8 mouse cellular contexts compared by ENCODE assay signal in genomic region chr7:27688815-27689612, GRCm38 (mm10). TPM values are rescaled to one million over a fixed set of nuclear protein-coding genes. Genes with fewer than 3 reads are reported as not detected.
DNase-seq lines count a peak whose midpoint lies in the region; ATAC-seq lines count a peak whose summit lies in the region.

TSS of gene Zfp607b (plus strand) at chr7:27689340.

- ATAC-seq in heart, embryonic 13.5 days (ENCODE audit: extremely low read depth, insufficient number of reproducible peaks, low FRiP score, low TSS enrichment), result peak; percentile 98
- ATAC-seq in liver, embryonic 12.5 days, result peak; percentile 99
- ATAC-seq in stomach, embryonic 15.5 days (ENCODE audit: insufficient read depth, low FRiP score, low read depth), result peak; percentile 99

- H3K27me3 ChIP-seq in heart, embryonic 13.5 days (replicated peaks), result peaks cover 13% of the 10 kb centered on the region
- peaks cover 12% of the 10 kb centered on the region for H3K27me3 ChIP-seq in liver, embryonic 12.5 days (replicated peaks)
- H3K27me3 ChIP-seq in stomach, embryonic 15.5 days (replicated peaks), result no peaks in the 10 kb centered on the region

- DNase-seq in CD4-positive, CD25-positive, alpha-beta regulatory T cell, adult 2 months (ENCODE audit: low read depth, low spot score), result peak; percentile 96
- peak; percentile 95 for DNase-seq in fat pad, adult 2 months (ENCODE audit: extremely low read depth, low read depth, low spot score)
- peak; percentile 92 for DNase-seq in kidney, postnatal 10 days
- peak; percentile 95 for DNase-seq in natural killer cell, adult 2 months (ENCODE audit: low spot score in 2 of 2)

- H3K27ac ChIP-seq in brown adipose tissue, adult 24 weeks (replicated peaks; ENCODE audit: low read depth, low read length), result peak within 1 kb of the TSS; percentile 6; the same call in 1 of the 2 replicates
- peak within 1 kb of the TSS; percentile 67 for H3K27ac ChIP-seq in heart, embryonic 13.5 days (replicated peaks)
- H3K27ac ChIP-seq in liver, embryonic 12.5 days, result peak within 1 kb of the TSS; percentile 76
- peak within 1 kb of the TSS; percentile 81 for H3K27ac ChIP-seq in stomach, embryonic 15.5 days

- H3K4me2 ChIP-seq in heart, embryonic 13.5 days, result peak within 1 kb of the TSS; percentile 86
- H3K4me2 ChIP-seq in liver, embryonic 12.5 days, result peak within 1 kb of the TSS; percentile 87
- peak within 1 kb of the TSS; percentile 75 for H3K4me2 ChIP-seq in stomach, embryonic 15.5 days

- no peaks in the 10 kb centered on the region for H3K4me1 ChIP-seq in brown adipose tissue, adult 24 weeks (ENCODE audit: control insufficient read depth, insufficient read depth, insufficient read length, low read length)
- peaks cover 21% of the 10 kb centered on the region for H3K4me1 ChIP-seq in heart, embryonic 13.5 days
- H3K4me1 ChIP-seq in liver, embryonic 12.5 days, result peaks cover 15% of the 10 kb centered on the region
- peaks cover 4% of the 10 kb centered on the region; the same call in 1 of the 2 replicates for H3K4me1 ChIP-seq in stomach, embryonic 15.5 days

- peak within 1 kb of the TSS; percentile 59 for H3K4me3 ChIP-seq in brown adipose tissue, adult 24 weeks (ENCODE audit: insufficient read depth, low read depth, low read length)
- H3K4me3 ChIP-seq in heart, embryonic 13.5 days, result peak within 1 kb of the TSS; percentile 61
- peak within 1 kb of the TSS; percentile 67 for H3K4me3 ChIP-seq in liver, embryonic 12.5 days
- peak within 1 kb of the TSS; percentile 50 for H3K4me3 ChIP-seq in stomach, embryonic 15.5 days (replicated peaks)

- no peaks in the 10 kb centered on the region for H3K9me3 ChIP-seq in heart, embryonic 13.5 days
- no peaks in the 10 kb centered on the region for H3K9me3 ChIP-seq in liver, embryonic 12.5 days (replicated peaks)
- H3K9me3 ChIP-seq in stomach, embryonic 15.5 days, result no peaks in the 10 kb centered on the region

- H3K36me3 ChIP-seq in heart, embryonic 13.5 days, result no peaks in the 10 kb centered on the region
- H3K36me3 ChIP-seq in liver, embryonic 12.5 days, result no peaks in the 10 kb centered on the region
- H3K36me3 ChIP-seq in stomach, embryonic 15.5 days, result no peaks in the 10 kb centered on the region

- H3K9ac ChIP-seq in heart, embryonic 13.5 days, result peak within 1 kb of the TSS; percentile 87
- H3K9ac ChIP-seq in liver, embryonic 12.5 days, result peak within 1 kb of the TSS; percentile 76
- H3K9ac ChIP-seq in stomach, embryonic 15.5 days, result peak within 1 kb of the TSS; percentile 48; the same call in 1 of the 2 replicates

- 1% methylated on average over 19 of the region's 19 CpGs for WGBS in heart, embryonic 13.5 days
- 2% methylated on average over 19 of the region's 19 CpGs for WGBS in liver, embryonic 12.5 days (ENCODE audit: insufficient replicate concordance)
- under 1% methylated on average over 19 of the region's 19 CpGs for WGBS in stomach, embryonic 15.5 days

RNA-seq across cellular contexts. Expression of gene Zfp607b, which starts in this region (rescaled TPM):
- polyA plus RNA-seq in brown adipose tissue, adult 24 weeks (2012; ENCODE audit: insufficient read depth, insufficient read length, missing spikeins), result 1.3 and 3.1 TPM in 2 replicates
- 1.5 and 2.9 TPM in 2 replicates for polyA plus RNA-seq in heart, embryonic 13.5 days (2015; fragmentation: Nextera tagmentation; extraction: Ambion mirVana)
- 0.64 and 0.79 TPM in 2 replicates for polyA plus RNA-seq in liver, embryonic 12.5 days (2016; fragmentation: Nextera tagmentation; extraction: Ambion mirVana)
- polyA plus RNA-seq in stomach, embryonic 15.5 days (2015; fragmentation: Nextera tagmentation; extraction: Ambion mirVana), result 2.9 and 4.2 TPM in 2 replicates

Comparison
In these comparisons a context has a peak if more than half of its experiments do, and no peak if none do; other contexts are left out.
1. Peak in every context shown above with its lines: DNase-seq, ATAC-seq, H3K4me3 ChIP-seq and H3K27ac ChIP-seq.
2. Peak in ATAC-seq, H3K4me3 ChIP-seq, H3K27ac ChIP-seq, H3K9ac ChIP-seq and H3K4me2 ChIP-seq in liver, embryonic 12.5 days; RNA of the gene not detected or under 1 TPM.
3. H3K27ac ChIP-seq: peak in every context shown above with its lines; median percentile 81 in stomach, embryonic 15.5 days; 76 in liver, embryonic 12.5 days; 67 in heart, embryonic 13.5 days; 6 in brown adipose tissue, adult 24 weeks.